Mouse (Mus musculus) heart, adult 2 months (tissue): Measurements from ENCODE around the gene Bco2. TPM values are rescaled to one million over a fixed set of nuclear protein-coding genes. Genes with fewer than 3 reads are reported as not detected.

Experiments used
- DNase-seq, 2 experiments: peaks; one replicate each; pipeline ENCODE4 v3.0.0; 2021
- H3K27ac ChIP-seq: fragments of 200-600 bp; 2 replicates; pipeline ENCODE4 v1.8.1; 2022
- H3K27me3 ChIP-seq: fragments of 200-500 bp; 2 replicates; pipeline ENCODE4 v1.6.1; 2012; ENCODE audit warnings: mild to moderate bottlenecking, low read length, inconsistent platforms, mixed read lengths; ENCODE audit not compliant: control insufficient read depth, insufficient read depth
- H3K36me3 ChIP-seq: fragments of 200-500 bp; 2 replicates; pipeline ENCODE4 v1.6.1; 2012; ENCODE audit warnings: low read length, inconsistent platforms; ENCODE audit not compliant: control insufficient read depth, insufficient read depth
- H3K4me1 ChIP-seq: fragments of 200-500 bp; 2 replicates; pipeline ENCODE4 v1.6.1; 2011; ENCODE audit warnings: low read length; ENCODE audit not compliant: control insufficient read depth, insufficient read depth
- H3K4me3 ChIP-seq: fragments of 200-600 bp; 2 replicates; pipeline ENCODE4 v1.8.1; 2022
- H3K79me2 ChIP-seq: fragments of 200-500 bp; replicated peaks from 2 replicates; pipeline ENCODE4 v1.6.1; 2012; ENCODE audit warnings: mild to moderate bottlenecking, inconsistent platforms, low read length, moderate library complexity, mixed read lengths; ENCODE audit not compliant: control insufficient read depth, insufficient read depth
- H3K9ac ChIP-seq: fragments of 200-500 bp; 2 replicates; pipeline ENCODE4 v1.6.1; 2012; ENCODE audit warnings: low read depth, mild to moderate bottlenecking, control low read depth, inconsistent platforms, low read length, mixed read lengths
- CTCF ChIP-seq: fragments of 200-600 bp; IDR thresholded peaks from 2 replicates; pipeline ENCODE4 v1.8.1; 2022; ENCODE audit warnings: antibody characterized with exemption, mild to moderate bottlenecking, moderate library complexity
- EP300 ChIP-seq: fragments of 200-500 bp; IDR thresholded peaks from 2 replicates; pipeline ENCODE4 v1.6.1; 2011; ENCODE audit warnings: low read depth, low read length, control low read depth; ENCODE audit not compliant: insufficient read depth
- POLR2A ChIP-seq: fragments of 200-500 bp; IDR thresholded peaks from 2 replicates; pipeline ENCODE4 v1.6.1; 2011; ENCODE audit warnings: mild to moderate bottlenecking, low read depth, low read length, control low read depth; ENCODE audit not compliant: insufficient read depth
- WGBS: fragments of 180-500 bp; shearing (Covaris S2); methylation state at CpG from one replicate; pipeline ENCODE4 v1.1.7; 2018; 5-methylcytosine and 5-hydroxymethylcytosine counted together
- intact Hi-C: fragments of 180-260 bp; cut with DNase I; formaldehyde crosslinking; loops from one replicate; pipeline ENCODE4 v1.15.1; 2025
- polyA plus RNA-seq: library from polyadenylated mRNA; depleted of rRNA; stranded (reverse); fragments of >200 nt; gene quantifications from 2 replicates; pipeline ENCODE4 v1.2.3, GENCODE M21; 2012
- total RNA-seq, 2 experiments: library from RNA; stranded (reverse); gene quantifications; 2 replicates each; pipeline ENCODE4 v1.2.3; 2021

Gene Bco2
- total and polyA plus RNA-seq, 3 experiments, result 0.33 to 0.50 (median 0.39) TPM

- WGBS, result 57% methylated on average over 6 of the region's 6 CpGs
- TF ChIP-seq EP300 (no peak), CTCF (no peak), POLR2A (no peak)
- Histone ChIP-seq H3K79me2 (no peaks in the 10 kb centered on the region), H3K27me3 (no peaks in the 10 kb centered on the region), H3K36me3 (no peaks in the 10 kb centered on the region), H3K27ac (no peak overlapping the region), H3K9ac (no peak overlapping the region), H3K4me1 (peaks cover 2% of the 10 kb centered on the region; the same call in 1 of the 2 replicates), H3K4me3 (no peak overlapping the region)
- intact Hi-C loops, result no loop called here
- no peak for DNase-seq
These were observed 57.9 kb downstream of the Bco2 start for GRCm38 (mm10) chr9:50497076-50497475.

GRCm38 (mm10) chr9:50496546-50496945, 58.4 kb downstream of the Bco2 start:
- Histone ChIP-seq H3K36me3 (no peaks in the 10 kb centered on the region), H3K79me2 (no peaks in the 10 kb centered on the region), H3K27me3 (no peaks in the 10 kb centered on the region), H3K9ac (no peak overlapping the region), H3K4me1 (peaks cover 2% of the 10 kb centered on the region; the same call in 1 of the 2 replicates), H3K4me3 (no peak overlapping the region), H3K27ac (no peak overlapping the region)
- TF ChIP-seq CTCF (no peak), POLR2A (no peak), EP300 (no peak)
- 32% methylated on average over 6 of the region's 6 CpGs for WGBS
- intact Hi-C loops, result no loop called here
- DNase-seq, result no peak

- no peak overlapping the region for H3K4me3 ChIP-seq
- intact Hi-C loops, result no loop called here
- no peak overlapping the region for H3K27ac ChIP-seq
- DNase-seq, result no peak
- no peaks in the 10 kb centered on the region for H3K27me3 ChIP-seq
- 41% methylated on average over 6 of the region's 6 CpGs for WGBS
- H3K36me3 ChIP-seq, result no peaks in the 10 kb centered on the region
- TF ChIP-seq EP300 (no peak), CTCF (no peak), POLR2A (no peak)
- H3K9ac ChIP-seq, result no peak overlapping the region
- H3K4me1 ChIP-seq, result peaks cover 2% of the 10 kb centered on the region; the same call in 1 of the 2 replicates
- H3K79me2 ChIP-seq, result no peaks in the 10 kb centered on the region
These were observed 58.9 kb downstream of the Bco2 start for GRCm38 (mm10) chr9:50496151-50496505.

- peak in 1 of 2 experiments; percentile 15 for DNase-seq
- WGBS, result 70% methylated on average over 10 of the region's 10 CpGs
- H3K4me1 ChIP-seq, result peaks cover 2% of the 10 kb centered on the region; the same call in 1 of the 2 replicates
- no peak overlapping the region for H3K27ac ChIP-seq
- TF ChIP-seq EP300 (no peak), CTCF (no peak), POLR2A (no peak)
- intact Hi-C loops, result no loop called here
- no peaks in the 10 kb centered on the region for H3K36me3 ChIP-seq
- no peaks in the 10 kb centered on the region for H3K79me2 ChIP-seq
- H3K9ac ChIP-seq, result no peak overlapping the region
- H3K27me3 ChIP-seq, result no peaks in the 10 kb centered on the region
- H3K4me3 ChIP-seq, result no peak overlapping the region
These were observed 59.4 kb downstream of the Bco2 start for GRCm38 (mm10) chr9:50495405-50496150.

GRCm38 (mm10) chr9:50494311-50494710, 60.7 kb downstream of the Bco2 start, which contains the start of gene Plet1:
Gene Plet1, plus strand, starts transcription at chr9:50494525.
- TF ChIP-seq POLR2A, result no peak
- no peak for TF ChIP-seq CTCF
- no peak for TF ChIP-seq EP300

GRCm38 (mm10) chr9:50493777-50494176, 61.2 kb downstream of the Bco2 start:
- Histone ChIP-seq H3K9ac (no peak overlapping the region), H3K36me3 (no peaks in the 10 kb centered on the region), H3K27me3 (no peaks in the 10 kb centered on the region), H3K4me3 (no peak overlapping the region), H3K79me2 (no peaks in the 10 kb centered on the region), H3K4me1 (peaks cover 2% of the 10 kb centered on the region), H3K27ac (no peak overlapping the region)
- intact Hi-C loops, result no loop called here
- WGBS, result 75% methylated on average over 2 of the region's 2 CpGs
- DNase-seq, result no peak
- TF ChIP-seq EP300 (no peak), CTCF (no peak), POLR2A (no peak)

More at GRCm38 (mm10) chr9:50494311-50494710, 60.7 kb downstream of the Bco2 start, which contains the start of gene Plet1:
- intact Hi-C loops, result no loop called here
- Histone ChIP-seq H3K27me3 (no peaks in the 10 kb centered on the region), H3K79me2 (no peaks in the 10 kb centered on the region), H3K4me1 (peaks cover 2% of the 10 kb centered on the region; the same call in 1 of the 2 replicates), H3K27ac (no peak within 1 kb of the TSS), H3K4me3 (no peak within 1 kb of the TSS), H3K9ac (no peak within 1 kb of the TSS), H3K36me3 (no peaks in the 10 kb centered on the region)
- no peak for DNase-seq
- WGBS, result 79% methylated on average over 6 of the region's 6 CpGs
